Mouse (Mus musculus) erythroblast, adult 5-6 weeks (primary cell): ENCODE results near the gene Lrrk1. TPM values are rescaled to one million over a fixed set of nuclear protein-coding genes. Genes with fewer than 3 reads are reported as not detected.

Experiments used
- ATAC-seq: replicated peaks from 2 replicates; pipeline ENCODE4 v1.8.0; 2016; ENCODE audit warnings: moderate number of reproducible peaks, mild to moderate bottlenecking, moderate TSS enrichment, inconsistent platforms; ENCODE audit not compliant: poor library complexity, low FRiP score, severe bottlenecking
- total RNA-seq, 2 experiments: library from RNA; stranded (forward) in 1 of 2; stranded (reverse) in 1 of 2; fragments of 150-400 nt in 1 of 2; fragments of 200-764, 138-1000 nt in 1 of 2; gene quantifications; 2 replicates each; pipeline versions ENCODE4 v1.2.3 to v1.2.4; 2015 to 2017; ENCODE audit warnings: low replicate concordance in 2 of 2

Lrrk1 gene
- total RNA-seq, 2 experiments from 2014 or later, result 3.1 to 3.2 TPM

- no peak for ATAC-seq
Observed at GRCm38 (mm10) chr7:66233947-66234516, 154.1 kb downstream of the Lrrk1 start.

- ATAC-seq, result 0 out of 2 replicates have a peak, but pooled peaks have one; percentile 38
Observed at GRCm38 (mm10) chr7:66233141-66233946, 154.8 kb downstream of the Lrrk1 start.

GRCm38 (mm10) chr7:66231861-66232260 lies 156.3 kb downstream of the Lrrk1 start:
- ATAC-seq, result no peak

GRCm38 (mm10) chr7:66230638-66231550 lies 157.3 kb downstream of the Lrrk1 start:
- no peak for ATAC-seq

- no peak for ATAC-seq
Observed at GRCm38 (mm10) chr7:66230246-66230637, 157.9 kb downstream of the Lrrk1 start.

GRCm38 (mm10) chr7:66229433-66229832 lies 158.7 kb downstream of the Lrrk1 start:
- no peak for ATAC-seq

- ATAC-seq, result no peak
Observed at GRCm38 (mm10) chr7:66228610-66228920, 159.6 kb downstream of the Lrrk1 start.

GRCm38 (mm10) chr7:66227814-66228609 lies 160.1 kb downstream of the Lrrk1 start:
- no peak for ATAC-seq

GRCm38 (mm10) chr7:66225881-66226280 lies 162.3 kb downstream of the Lrrk1 start:
- ATAC-seq, result no peak

- no peak for ATAC-seq
Observed at GRCm38 (mm10) chr7:66224541-66224940, 163.6 kb downstream of the Lrrk1 start.

- ATAC-seq, result no peak
Observed at GRCm38 (mm10) chr7:66223731-66224130, 164.4 kb downstream of the Lrrk1 start.

- ATAC-seq, result no peak
Observed at GRCm38 (mm10) chr7:66222621-66223091, 165.5 kb downstream of the Lrrk1 start.

- no peak for ATAC-seq
Observed at GRCm38 (mm10) chr7:66219794-66220227, 168.3 kb downstream of the Lrrk1 start.

- no peak for ATAC-seq
Observed at GRCm38 (mm10) chr7:66219028-66219793, 168.9 kb downstream of the Lrrk1 start.

- no peak for ATAC-seq
Observed at GRCm38 (mm10) chr7:66218193-66219014, 169.7 kb downstream of the Lrrk1 start.

GRCm38 (mm10) chr7:66217531-66218094 lies 170.5 kb downstream of the Lrrk1 start:
- ATAC-seq, result no peak

GRCm38 (mm10) chr7:66217011-66217410 lies 171.1 kb downstream of the Lrrk1 start:
- ATAC-seq, result no peak

- ATAC-seq, result no peak
Observed at GRCm38 (mm10) chr7:66215911-66216310, 172.2 kb downstream of the Lrrk1 start.
